15 mouse cellular contexts compared by ENCODE assay signal in genomic region chr15:95652898-95653707, GRCm38 (mm10). TPM values are rescaled to one million over a fixed set of nuclear protein-coding genes. Genes with fewer than 3 reads are reported as not detected.
A peak's percentile ranks its signal among the peaks of the same experiment; 100 is the strongest.
DNase-seq lines count a peak whose midpoint lies in the region; ATAC-seq and TF ChIP-seq lines count a peak whose summit lies in the region.
"Had no signal": no experiment of that assay in that cellular context is flagged by ENCODE, and none has a peak within 500 bp of the region (broad histone marks: within the 10 kb centered on the region; RNA-seq: fewer than 3 reads in every experiment).

No protein-coding gene starts in this region.

- DNase-seq in layer of hippocampus, adult 2 months (ENCODE audit: low spot score in 2 of 2): no peak
- DNase-seq in layer of hippocampus, postnatal 14 days (ENCODE audit: low spot score in 2 of 2): no peak
- DNase-seq in hindbrain, embryonic 11.5 days (ENCODE audit: low spot score): peak; percentile 55
- peak; percentile 95 for DNase-seq in midbrain, embryonic 11.5 days (ENCODE audit: low spot score, missing footprints)
- peak; percentile 34 for DNase-seq in retina, postnatal 1 day
- DNase-seq in cerebellum, adult 11 months: no peak
- no peak for DNase-seq in layer of hippocampus, postnatal 25 days (ENCODE audit: extremely low spot score in 1 of 2, low spot score in 1 of 2)
- DNase-seq in frontal cortex, postnatal 36 days (ENCODE audit: low spot score in 2 of 2): no peak
- DNase-seq: liver; lung, postnatal 10 days had no signal

- under 1% methylated on average over 23 of the region's 23 CpGs for WGBS in hindbrain, embryonic 11.5 days
- under 1% methylated on average over 23 of the region's 23 CpGs for WGBS in midbrain, embryonic 11.5 days

- H3K4me3 ChIP-seq in layer of hippocampus, adult 2 months: peak overlapping the region; percentile 57
- peak overlapping the region; percentile 42; the same call in 1 of the 2 replicates for H3K4me3 ChIP-seq in hindbrain, embryonic 11.5 days (ENCODE audit: low read depth, low read length)
- peak overlapping the region; percentile 5; the same call in 1 of the 2 replicates for H3K4me3 ChIP-seq in midbrain, embryonic 11.5 days (ENCODE audit: low read depth, low read length)
- H3K4me3 ChIP-seq: myocyte had no signal

- no peak for ATAC-seq in hindbrain, embryonic 11.5 days (ENCODE audit: low FRiP score)
- 0 out of 2 replicates have a peak, but pooled peaks have one; percentile 16 for ATAC-seq in midbrain, embryonic 11.5 days (ENCODE audit: low FRiP score)

- TF ChIP-seq CTCF in layer of hippocampus, adult 2 months (conservative IDR thresholded peaks at IDR 0.05): no peak

- peaks cover 66% of the 10 kb centered on the region for H3K27me3 ChIP-seq in hindbrain, embryonic 11.5 days (ENCODE audit: control insufficient read depth, insufficient read depth, low read length)
- H3K27me3 ChIP-seq in midbrain, embryonic 11.5 days (ENCODE audit: control insufficient read depth, insufficient read depth, low read length): peaks cover 70% of the 10 kb centered on the region

- no peaks in the 10 kb centered on the region for H3K9me3 ChIP-seq in hindbrain, embryonic 11.5 days (ENCODE audit: control insufficient read depth, low read length)
- no peaks in the 10 kb centered on the region for H3K9me3 ChIP-seq in midbrain, embryonic 11.5 days (ENCODE audit: control insufficient read depth, low read length)

- no peak overlapping the region for H3K4me2 ChIP-seq in hindbrain, embryonic 11.5 days (replicated peaks; ENCODE audit: low read depth, low read length)
- peak overlapping the region; percentile 21; the same call in 1 of the 2 replicates for H3K4me2 ChIP-seq in midbrain, embryonic 11.5 days

- H3K4me1 ChIP-seq in hindbrain, embryonic 11.5 days (replicated peaks; ENCODE audit: control insufficient read depth, insufficient read depth, low read length): 0 out of 2 replicates have a peak, but pooled peaks cover 2% of the 10 kb centered on the region
- H3K4me1 ChIP-seq in midbrain, embryonic 11.5 days (ENCODE audit: control insufficient read depth, insufficient read depth, low read length): peaks cover 6% of the 10 kb centered on the region; the same call in 1 of the 2 replicates

- peak overlapping the region; percentile 90 for H3K27ac ChIP-seq in layer of hippocampus, adult 2 months
- H3K27ac ChIP-seq in hindbrain, embryonic 11.5 days (ENCODE audit: low read depth, low read length): no peak overlapping the region
- no peak overlapping the region for H3K27ac ChIP-seq in midbrain, embryonic 11.5 days (ENCODE audit: low read depth, low read length)
- H3K27ac ChIP-seq: kidney, postnatal 0 days had no signal

- no peak overlapping the region for H3K9ac ChIP-seq in hindbrain, embryonic 11.5 days (ENCODE audit: low read depth, low read length)
- H3K9ac ChIP-seq in midbrain, embryonic 11.5 days (ENCODE audit: low read length): no peak overlapping the region

- H3K36me3 ChIP-seq in hindbrain, embryonic 11.5 days (ENCODE audit: control insufficient read depth, insufficient read depth, low read length): no peaks in the 10 kb centered on the region
- no peaks in the 10 kb centered on the region for H3K36me3 ChIP-seq in midbrain, embryonic 11.5 days (ENCODE audit: control insufficient read depth, insufficient read depth, low read length)

RNA-seq across cellular contexts. Expression of gene Dbx2, which starts 2.7 kb away (rescaled TPM):
- total RNA-seq in layer of hippocampus, adult 2 months (2021): 10 to 100 TPM; 28.1 to 30.8 TPM
- total RNA-seq in layer of hippocampus, postnatal 14 days (2021): 10 to 100 TPM; 30.2 TPM
- 5.6 and 7.1 TPM in 2 replicates for polyA plus RNA-seq in hindbrain, embryonic 11.5 days (2014; fragmentation: Nextera tagmentation; extraction: Ambion mirVana)
- 3.0 and 4.0 TPM in 2 replicates for polyA plus RNA-seq in midbrain, embryonic 11.5 days (2014; fragmentation: Nextera tagmentation; extraction: Ambion mirVana)
- 10 to 100 TPM; 31.8 to 32.1 TPM for total RNA-seq in layer of hippocampus, postnatal 25 days (2021)
- total RNA-seq: heart, adult 8-10 months; hematopoietic stem cell, adult 5-6 weeks had no signal
- polyA plus RNA-seq: myocyte; stomach, embryonic 16.5 days had no signal

Comparison
In these comparisons a context has a peak if more than half of its experiments do, and no peak if none do; other contexts are left out.
1. DNase-seq: peak in hindbrain, embryonic 11.5 days (single experiment), midbrain, embryonic 11.5 days (single experiment) and retina, postnatal 1 day (single experiment); none in layer of hippocampus, adult 2 months (0 of 2), layer of hippocampus, postnatal 14 days (0 of 2), cerebellum, adult 11 months (single experiment), layer of hippocampus, postnatal 25 days (0 of 2) and frontal cortex, postnatal 36 days (0 of 2).
2. H3K4me3 ChIP-seq: peak in every context shown above with its lines; median percentile 57 in layer of hippocampus, adult 2 months; 42 in hindbrain, embryonic 11.5 days; 5 in midbrain, embryonic 11.5 days.